Comparison of ENCODE assay signal across 8 mouse cellular contexts in the genomic region with DNA sequence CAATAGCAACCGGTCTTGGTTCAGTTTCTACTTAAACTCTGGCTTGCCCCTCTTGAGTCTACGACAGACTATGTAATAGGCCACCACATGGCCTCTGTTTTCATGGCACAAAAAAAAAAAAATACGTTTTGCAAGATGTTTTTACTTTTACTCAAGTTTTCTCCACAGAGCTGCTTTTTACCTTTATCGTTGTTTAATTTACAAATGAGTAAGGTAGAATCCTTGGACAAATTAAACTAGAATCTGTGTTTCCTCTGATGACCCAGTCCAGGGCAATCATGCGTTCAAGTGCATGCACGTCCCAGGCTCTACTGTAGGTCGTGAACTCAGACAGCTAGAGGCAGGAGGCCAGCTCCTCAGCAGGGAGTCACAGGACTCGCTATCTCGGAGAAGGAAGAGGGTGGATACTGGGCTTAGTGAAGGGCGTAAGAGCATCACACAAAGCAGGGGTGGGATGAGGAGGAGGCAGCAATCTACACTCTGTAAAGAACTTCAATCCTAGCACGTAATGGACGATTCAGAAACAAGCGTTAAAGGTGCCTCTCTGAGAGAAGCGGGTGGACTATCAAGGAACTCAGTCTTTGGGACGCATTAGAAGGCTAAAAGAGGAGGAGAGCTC. TPM values are rescaled to one million over a fixed set of nuclear protein-coding genes. Genes with fewer than 3 reads are reported as not detected.
DNase-seq lines count a peak whose midpoint lies in the region; ATAC-seq and TF ChIP-seq lines count a peak whose summit lies in the region.

No protein-coding gene starts in this region.

- peaks cover 43% of the 10 kb centered on the region for H3K4me1 ChIP-seq in hindbrain, embryonic 16.5 days (ENCODE audit: control insufficient read depth, insufficient read depth, low read depth, low read length)
- peaks cover 32% of the 10 kb centered on the region for H3K4me1 ChIP-seq in limb, embryonic 14.5 days (ENCODE audit: control insufficient read depth, insufficient read depth, low read length)
- peaks cover 70% of the 10 kb centered on the region for H3K4me1 ChIP-seq in midbrain, embryonic 13.5 days (replicated peaks)
- peaks cover 49% of the 10 kb centered on the region for H3K4me1 ChIP-seq in stomach, embryonic 14.5 days (ENCODE audit: control insufficient read depth, insufficient read depth, low read length)

- no peak for ATAC-seq in hindbrain, embryonic 16.5 days
- no peak for ATAC-seq in limb, embryonic 14.5 days (ENCODE audit: low FRiP score, low read depth)
- ATAC-seq in midbrain, embryonic 13.5 days = peak; percentile 5
- peak; percentile 11; the same call in 1 of the 2 replicates for ATAC-seq in stomach, embryonic 14.5 days (ENCODE audit: insufficient number of reproducible peaks, insufficient read depth, low FRiP score, low read depth)

- H3K27me3 ChIP-seq in hindbrain, embryonic 16.5 days (replicated peaks; ENCODE audit: control insufficient read depth, insufficient read depth, low read length) = no peaks in the 10 kb centered on the region
- no peaks in the 10 kb centered on the region for H3K27me3 ChIP-seq in limb, embryonic 14.5 days (ENCODE audit: control insufficient read depth, insufficient read depth, low read length)
- no peaks in the 10 kb centered on the region for H3K27me3 ChIP-seq in midbrain, embryonic 13.5 days
- H3K27me3 ChIP-seq in stomach, embryonic 14.5 days (ENCODE audit: control insufficient read depth, insufficient read depth, low read length) = no peaks in the 10 kb centered on the region

- DNase-seq in right cerebral cortex, adult 2 months (ENCODE audit: low spot score in 2 of 2) = peak; percentile 35 to 54
- DNase-seq in right cerebral cortex, postnatal 4 days = no peak
- DNase-seq in cerebellum, adult 9-10 months = peak; percentile 90
- DNase-seq in frontal cortex, postnatal 14 days (ENCODE audit: low spot score in 2 of 2) = peak; percentile 34 to 57
- no peak for DNase-seq in limb, embryonic 14.5 days (ENCODE audit: low spot score)

- no peak for TF ChIP-seq POLR2A in limb, embryonic 14.5 days (IDR thresholded peaks at IDR 0.05; ENCODE audit: borderline replicate concordance, extremely low read depth, insufficient read depth, insufficient read length)

- peak overlapping the region; percentile 88 for H3K9ac ChIP-seq in hindbrain, embryonic 16.5 days (ENCODE audit: low read depth, low read length)
- H3K9ac ChIP-seq in limb, embryonic 14.5 days (ENCODE audit: low read depth, low read length, severe bottlenecking) = peak overlapping the region; percentile 79
- H3K9ac ChIP-seq in midbrain, embryonic 13.5 days (replicated peaks) = peak overlapping the region; percentile 82
- H3K9ac ChIP-seq in stomach, embryonic 14.5 days (replicated peaks; ENCODE audit: low read depth, low read length) = peak overlapping the region; percentile 54

- peaks cover 14% of the 10 kb centered on the region for H3K36me3 ChIP-seq in hindbrain, embryonic 16.5 days (ENCODE audit: control insufficient read depth, insufficient read depth, low read length)
- peaks cover 53% of the 10 kb centered on the region for H3K36me3 ChIP-seq in limb, embryonic 14.5 days (ENCODE audit: control insufficient read depth, insufficient read depth, low read length)
- H3K36me3 ChIP-seq in midbrain, embryonic 13.5 days = peaks cover 43% of the 10 kb centered on the region
- peaks cover 41% of the 10 kb centered on the region for H3K36me3 ChIP-seq in stomach, embryonic 14.5 days (ENCODE audit: control insufficient read depth, insufficient read depth, low read length)

- peak overlapping the region; percentile 76 for H3K4me3 ChIP-seq in hindbrain, embryonic 16.5 days (ENCODE audit: low read length)
- H3K4me3 ChIP-seq in limb, embryonic 14.5 days (replicated peaks; ENCODE audit: low read length) = peak overlapping the region; percentile 72
- H3K4me3 ChIP-seq in midbrain, embryonic 13.5 days (replicated peaks) = peak overlapping the region; percentile 71
- H3K4me3 ChIP-seq in stomach, embryonic 14.5 days (ENCODE audit: low read depth, low read length) = peak overlapping the region; percentile 64

- H3K27ac ChIP-seq in hindbrain, embryonic 16.5 days (ENCODE audit: low read depth, low read length) = peak overlapping the region; percentile 98
- H3K27ac ChIP-seq in limb, embryonic 14.5 days (replicated peaks; ENCODE audit: low read depth, low read length) = peak overlapping the region; percentile 97
- H3K27ac ChIP-seq in midbrain, embryonic 13.5 days = peak overlapping the region; percentile 97
- H3K27ac ChIP-seq in stomach, embryonic 14.5 days (ENCODE audit: low read length) = peak overlapping the region; percentile 98

- H3K9me3 ChIP-seq in hindbrain, embryonic 16.5 days (ENCODE audit: control insufficient read depth, low read length) = no peaks in the 10 kb centered on the region
- H3K9me3 ChIP-seq in limb, embryonic 14.5 days (ENCODE audit: control insufficient read depth, low read length) = no peaks in the 10 kb centered on the region
- no peaks in the 10 kb centered on the region for H3K9me3 ChIP-seq in midbrain, embryonic 13.5 days
- H3K9me3 ChIP-seq in stomach, embryonic 14.5 days (ENCODE audit: control insufficient read depth, low read depth, low read length) = no peaks in the 10 kb centered on the region

- H3K4me2 ChIP-seq in hindbrain, embryonic 16.5 days (ENCODE audit: low read length) = peak overlapping the region; percentile 92
- peak overlapping the region; percentile 92 for H3K4me2 ChIP-seq in limb, embryonic 14.5 days (replicated peaks; ENCODE audit: low read depth, low read length, severe bottlenecking)
- peak overlapping the region; percentile 86 for H3K4me2 ChIP-seq in midbrain, embryonic 13.5 days (replicated peaks)
- peak overlapping the region; percentile 96 for H3K4me2 ChIP-seq in stomach, embryonic 14.5 days (replicated peaks; ENCODE audit: low read depth, low read length)

- 2% methylated on average over 15 of the region's 15 CpGs for WGBS in hindbrain, embryonic 16.5 days
- WGBS in limb, embryonic 14.5 days = 2% methylated on average over 15 of the region's 15 CpGs
- 3% methylated on average over 15 of the region's 15 CpGs for WGBS in midbrain, embryonic 13.5 days
- WGBS in stomach, embryonic 14.5 days = under 1% methylated on average over 15 of the region's 15 CpGs

RNA-seq across cellular contexts. Expression of a gene that starts 0.9 kb away (rescaled TPM):
- 11.2 and 11.5 TPM in 2 replicates for polyA plus RNA-seq in hindbrain, embryonic 16.5 days (2015; fragmentation: Nextera tagmentation; extraction: Ambion mirVana)
- 68.1 and 86.6 TPM in 2 replicates for polyA plus RNA-seq in limb, embryonic 14.5 days (2012; rRNA removed)
- polyA plus RNA-seq in limb, embryonic 14.5 days (2014; fragmentation: Nextera tagmentation; extraction: Ambion mirVana) = 19.9 and 20.7 TPM in 2 replicates
- polyA plus RNA-seq in midbrain, embryonic 13.5 days (2015; fragmentation: Nextera tagmentation; extraction: Ambion mirVana) = 16.0 and 16.5 TPM in 2 replicates
- polyA plus RNA-seq in stomach, embryonic 14.5 days (2014; fragmentation: Nextera tagmentation; extraction: Ambion mirVana) = 22.2 and 23.2 TPM in 2 replicates

RNA-seq across cellular contexts. Expression of a gene that starts 21.9 kb away (rescaled TPM):
- polyA plus RNA-seq in hindbrain, embryonic 16.5 days (2015; fragmentation: Nextera tagmentation; extraction: Ambion mirVana) = 108 and 113 TPM in 2 replicates
- polyA plus RNA-seq in limb, embryonic 14.5 days (2012; rRNA removed) = 78.5 and 79.8 TPM in 2 replicates
- 113 and 114 TPM in 2 replicates for polyA plus RNA-seq in limb, embryonic 14.5 days (2014; fragmentation: Nextera tagmentation; extraction: Ambion mirVana)
- polyA plus RNA-seq in midbrain, embryonic 13.5 days (2015; fragmentation: Nextera tagmentation; extraction: Ambion mirVana) = 122 and 127 TPM in 2 replicates
- polyA plus RNA-seq in stomach, embryonic 14.5 days (2014; fragmentation: Nextera tagmentation; extraction: Ambion mirVana) = 96.9 and 107 TPM in 2 replicates

RNA-seq across cellular contexts. Expression of a gene that starts 23.5 kb away (rescaled TPM):
- 355 and 358 TPM in 2 replicates for polyA plus RNA-seq in hindbrain, embryonic 16.5 days (2015; fragmentation: Nextera tagmentation; extraction: Ambion mirVana)
- polyA plus RNA-seq in limb, embryonic 14.5 days (2012; rRNA removed) = 221 and 240 TPM in 2 replicates
- 168 and 178 TPM in 2 replicates for polyA plus RNA-seq in limb, embryonic 14.5 days (2014; fragmentation: Nextera tagmentation; extraction: Ambion mirVana)
- 310 TPM in 2 replicates for polyA plus RNA-seq in midbrain, embryonic 13.5 days (2015; fragmentation: Nextera tagmentation; extraction: Ambion mirVana)
- 161 and 177 TPM in 2 replicates for polyA plus RNA-seq in stomach, embryonic 14.5 days (2014; fragmentation: Nextera tagmentation; extraction: Ambion mirVana)

RNA-seq across cellular contexts. Expression of a gene that starts 26.5 kb away (rescaled TPM):
- polyA plus RNA-seq in hindbrain, embryonic 16.5 days (2015; fragmentation: Nextera tagmentation; extraction: Ambion mirVana) = 115 and 130 TPM in 2 replicates
- 9.4 and 9.7 TPM in 2 replicates for polyA plus RNA-seq in limb, embryonic 14.5 days (2012; rRNA removed)
- 2.8 and 3.5 TPM in 2 replicates for polyA plus RNA-seq in limb, embryonic 14.5 days (2014; fragmentation: Nextera tagmentation; extraction: Ambion mirVana)
- 73.0 and 76.7 TPM in 2 replicates for polyA plus RNA-seq in midbrain, embryonic 13.5 days (2015; fragmentation: Nextera tagmentation; extraction: Ambion mirVana)
- 7.7 and 7.8 TPM in 2 replicates for polyA plus RNA-seq in stomach, embryonic 14.5 days (2014; fragmentation: Nextera tagmentation; extraction: Ambion mirVana)

RNA-seq across cellular contexts. Expression of a gene that starts 32.1 kb away (rescaled TPM):
- 0.79 and 0.81 TPM in 2 replicates for polyA plus RNA-seq in hindbrain, embryonic 16.5 days (2015; fragmentation: Nextera tagmentation; extraction: Ambion mirVana)
- 5.5 and 5.8 TPM in 2 replicates for polyA plus RNA-seq in limb, embryonic 14.5 days (2012; rRNA removed)
- polyA plus RNA-seq in limb, embryonic 14.5 days (2014; fragmentation: Nextera tagmentation; extraction: Ambion mirVana) = 5.6 and 7.5 TPM in 2 replicates
- 0.77 and 1.4 TPM in 2 replicates for polyA plus RNA-seq in midbrain, embryonic 13.5 days (2015; fragmentation: Nextera tagmentation; extraction: Ambion mirVana)
- 3.2 and 3.9 TPM in 2 replicates for polyA plus RNA-seq in stomach, embryonic 14.5 days (2014; fragmentation: Nextera tagmentation; extraction: Ambion mirVana)

Comparison
In these comparisons a context has a peak if more than half of its experiments do, and no peak if none do; other contexts are left out.
1. DNase-seq: peak in right cerebral cortex, adult 2 months (2 of 2), cerebellum, adult 9-10 months (single experiment) and frontal cortex, postnatal 14 days (2 of 2); none in right cerebral cortex, postnatal 4 days (single experiment) and limb, embryonic 14.5 days (single experiment).
2. ATAC-seq: peak in midbrain, embryonic 13.5 days (single experiment) and stomach, embryonic 14.5 days (single experiment); none in hindbrain, embryonic 16.5 days (single experiment) and limb, embryonic 14.5 days (single experiment).
3. Peak in every context shown above with its lines, with median percentiles within 50 percentile points of each other: H3K27ac ChIP-seq, H3K4me2 ChIP-seq, H3K4me3 ChIP-seq and H3K9ac ChIP-seq.